ENCODE assay signal across 19 mouse cellular contexts in genomic region chr10:31532782-31533181, GRCm38 (mm10).
"Had no signal": no experiment of that assay in that cellular context is flagged by ENCODE, and none has a peak within 500 bp of the region (broad histone marks: within the 10 kb centered on the region; RNA-seq: fewer than 3 reads in every experiment).

No protein-coding gene starts in this region.

- H3K27ac ChIP-seq: intestine, embryonic 15.5 days; liver, embryonic 12.5 days; liver, embryonic 15.5 days; lung, embryonic 15.5 days; midbrain, embryonic 10.5 days; midbrain, embryonic 13.5 days had no signal

- H3K4me3 ChIP-seq: intestine, embryonic 15.5 days; liver, embryonic 12.5 days; liver, embryonic 15.5 days; lung, embryonic 15.5 days; megakaryocyte, embryonic 14.5 days; midbrain, embryonic 10.5 days; midbrain, embryonic 13.5 days had no signal

- H3K9ac ChIP-seq: intestine, embryonic 15.5 days; liver, embryonic 12.5 days; liver, embryonic 15.5 days; lung, embryonic 15.5 days; midbrain, embryonic 13.5 days had no signal

- H3K27me3 ChIP-seq: intestine, embryonic 15.5 days; liver, embryonic 12.5 days; liver, embryonic 15.5 days; lung, embryonic 15.5 days; megakaryocyte, embryonic 14.5 days; midbrain, embryonic 13.5 days had no signal

- H3K36me3 ChIP-seq: intestine, embryonic 15.5 days; liver, embryonic 12.5 days; liver, embryonic 15.5 days; lung, embryonic 15.5 days; midbrain, embryonic 10.5 days; midbrain, embryonic 13.5 days had no signal

- H3K4me1 ChIP-seq: liver, embryonic 12.5 days; liver, embryonic 15.5 days; lung, embryonic 15.5 days had no signal

- DNase-seq: kidney, adult 11 months; kidney, adult 9 months; kidney, postnatal 14 days; kidney, postnatal 4 days; lung, adult 18-20 months; lung, postnatal 10 days; lung, postnatal 36 days; right cerebral cortex, adult 18-20 months; right cerebral cortex, postnatal 14 days; right cerebral cortex, postnatal 4 days; thymus, postnatal 25 days had no signal

- H3K4me2 ChIP-seq: intestine, embryonic 15.5 days; liver, embryonic 12.5 days; liver, embryonic 15.5 days; lung, embryonic 15.5 days; midbrain, embryonic 13.5 days had no signal

- H3K9me3 ChIP-seq: intestine, embryonic 15.5 days; liver, embryonic 12.5 days; liver, embryonic 15.5 days; lung, embryonic 15.5 days; megakaryocyte, embryonic 14.5 days; midbrain, embryonic 10.5 days; midbrain, embryonic 13.5 days had no signal

- ATAC-seq: liver, embryonic 12.5 days; midbrain, embryonic 13.5 days; midbrain, embryonic 16.5 days had no signal
